Mouse (Mus musculus) splenic B cell, adult 2 months (primary cell): ENCODE results near the gene Tepsin.

Experiments used
- DNase-seq: peaks from one replicate; pipeline ENCODE4 v3.0.0-alpha.2; 2011; ENCODE audit warnings: low read depth, low spot score
- H3K27me3 ChIP-seq: 2 replicates; pipeline ENCODE4 v1.6.1; 2012; ENCODE audit warnings: mild to moderate bottlenecking, low read length, moderate library complexity, mixed read lengths; ENCODE audit not compliant: control insufficient read depth, poor library complexity, insufficient read depth, severe bottlenecking
- H3K36me3 ChIP-seq: 2 replicates; pipeline ENCODE4 v1.6.1; 2012; ENCODE audit warnings: mild to moderate bottlenecking, low read length, moderate library complexity, mixed read lengths; ENCODE audit not compliant: control insufficient read depth, poor library complexity, insufficient read depth, severe bottlenecking

The Tepsin gene

GRCm38 (mm10) chr11:120041191-120042123, 57.1 kb downstream of the Tepsin start:
- Histone ChIP-seq H3K36me3 (no peaks in the 10 kb centered on the region), H3K27me3 (0 out of 2 replicates have a peak, but pooled peaks cover 1% of the 10 kb centered on the region)
- DNase-seq: no peak
